Mouse (Mus musculus) lung, postnatal 0 days (tissue): Measurements from ENCODE around the gene Cmtr1. TPM values are rescaled to one million over a fixed set of nuclear protein-coding genes. Genes with fewer than 3 reads are reported as not detected.

ENCODE experiments used
- ATAC-seq: fragments of 200-750 bp; cut with Nextera tagmentation; 2 replicates; pipeline ENCODE4 v1.8.0; 2017; ENCODE audit warnings: moderate library complexity
- DNase-seq: peaks from one replicate; pipeline ENCODE4 v3.0.0-alpha.2; 2016; ENCODE audit warnings: low spot score
- H3K27ac ChIP-seq: fragments of 300-500 bp; sonication (generic); 2 replicates; pipeline ENCODE4 v1.5.1; 2014; ENCODE audit warnings: antibody characterized with exemption, mild to moderate bottlenecking, low read length, mixed read lengths
- H3K27me3 ChIP-seq: fragments of 300-500 bp; sonication (generic); replicated peaks from 2 replicates; pipeline ENCODE4 v1.6.1; 2014; ENCODE audit warnings: low read length, mixed read lengths; ENCODE audit not compliant: insufficient read depth
- H3K36me3 ChIP-seq: fragments of 300-500 bp; sonication (generic); 2 replicates; pipeline ENCODE4 v1.6.1; 2014; ENCODE audit warnings: low read length, mixed read lengths; ENCODE audit not compliant: insufficient read depth
- H3K4me1 ChIP-seq: fragments of 300-500 bp; sonication (generic); 2 replicates; pipeline ENCODE4 v1.6.1; 2014; ENCODE audit warnings: antibody characterized with exemption, low read depth, low read length, mixed read lengths; ENCODE audit not compliant: insufficient read depth
- H3K4me2 ChIP-seq: fragments of 300-500 bp; sonication (generic); replicated peaks from 2 replicates; pipeline ENCODE4 v1.6.1; 2014; ENCODE audit warnings: low read depth, mild to moderate bottlenecking, low read length, moderate library complexity, mixed read lengths
- H3K4me3 ChIP-seq: fragments of 300-500 bp; sonication (generic); 2 replicates; pipeline ENCODE4 v1.5.1; 2014; ENCODE audit warnings: low read depth, low read length
- H3K9ac ChIP-seq: fragments of 300-500 bp; sonication (generic); replicated peaks from 2 replicates; pipeline ENCODE4 v1.6.1; 2014; ENCODE audit warnings: low read depth, mild to moderate bottlenecking
- H3K9me3 ChIP-seq: fragments of 300-500 bp; sonication (generic); 2 replicates; pipeline ENCODE4 v1.6.1; 2016; ENCODE audit warnings: low read length, mixed read lengths
- CTCF ChIP-seq: IDR thresholded peaks from 2 replicates; pipeline ENCODE4 v1.5.1; 2016; ENCODE audit warnings: antibody characterized with exemption, mild to moderate bottlenecking
- EP300 ChIP-seq: IDR thresholded peaks from 2 replicates; pipeline ENCODE4 v1.6.1; 2016; ENCODE audit warnings: antibody characterized with exemption, mild to moderate bottlenecking, control low read depth
- WGBS: fragments of 180-500 bp; shearing (Covaris S2); extraction: QIAGEN DNeasy Blood & Tissue Kit; methylation state at CpG from one replicate; pipeline ENCODE4 v1.1.7; 2014; 5-methylcytosine and 5-hydroxymethylcytosine counted together
- polyA plus RNA-seq: library from polyadenylated mRNA; unstranded; fragments of >200 nt; fragmentation: Nextera tagmentation; extraction: Ambion mirVana; gene quantifications from 2 replicates; pipeline ENCODE4 v1.2.1, GENCODE M21; 2015

The Cmtr1 gene
- polyA plus RNA-seq, 1 experiment from 2014 or later, result 79.6 TPM

- DNase-seq, result no peak
- H3K4me2 ChIP-seq, result no peak overlapping the region
- H3K4me3 ChIP-seq, result no peak overlapping the region
- H3K9ac ChIP-seq, result no peak overlapping the region
- 55% methylated on average over 11 of the region's 11 CpGs for WGBS
- no peaks in the 10 kb centered on the region for H3K27me3 ChIP-seq
- no peak for TF ChIP-seq EP300
- TF ChIP-seq CTCF, result no peak
- H3K36me3 ChIP-seq, result no peaks in the 10 kb centered on the region
- no peak for ATAC-seq
- no peak overlapping the region for H3K27ac ChIP-seq
- no peaks in the 10 kb centered on the region for H3K9me3 ChIP-seq
- H3K4me1 ChIP-seq, result peaks cover 10% of the 10 kb centered on the region; the same call in 1 of the 2 replicates
Observed at GRCm38 (mm10) chr17:29720755-29721365, 60.5 kb downstream of the Cmtr1 start.

- Histone ChIP-seq H3K4me1 (no peaks in the 10 kb centered on the region), H3K9ac (no peak overlapping the region), H3K9me3 (no peaks in the 10 kb centered on the region), H3K27me3 (no peaks in the 10 kb centered on the region), H3K4me3 (no peak overlapping the region), H3K4me2 (no peak overlapping the region), H3K36me3 (no peaks in the 10 kb centered on the region), H3K27ac (no peak overlapping the region)
- DNase-seq, result no peak
- 69% methylated on average over 6 of the region's 6 CpGs for WGBS
- ATAC-seq, result no peak
- TF ChIP-seq EP300 (no peak), CTCF (no peak)
Observed at GRCm38 (mm10) chr17:29724610-29725009, 64.2 kb downstream of the Cmtr1 start.

GRCm38 (mm10) chr17:29725027-29725620 is 64.7 kb downstream of the Cmtr1 start:
- no peak overlapping the region for H3K9ac ChIP-seq
- ATAC-seq, result no peak
- no peak for TF ChIP-seq EP300
- TF ChIP-seq CTCF, result no peak
- WGBS, result 65% methylated on average over 6 of the region's 6 CpGs
- H3K4me1 ChIP-seq, result no peaks in the 10 kb centered on the region
- H3K27ac ChIP-seq, result no peak overlapping the region
- no peaks in the 10 kb centered on the region for H3K9me3 ChIP-seq
- no peak for DNase-seq
- H3K4me3 ChIP-seq, result no peak overlapping the region
- no peak overlapping the region for H3K4me2 ChIP-seq
- H3K36me3 ChIP-seq, result no peaks in the 10 kb centered on the region
- no peaks in the 10 kb centered on the region for H3K27me3 ChIP-seq

GRCm38 (mm10) chr17:29728082-29728481 is 67.7 kb downstream of the Cmtr1 start:
- Histone ChIP-seq H3K27ac (no peak overlapping the region), H3K4me3 (no peak overlapping the region), H3K27me3 (no peaks in the 10 kb centered on the region), H3K4me1 (no peaks in the 10 kb centered on the region), H3K9ac (no peak overlapping the region), H3K4me2 (no peak overlapping the region), H3K36me3 (no peaks in the 10 kb centered on the region), H3K9me3 (no peaks in the 10 kb centered on the region)
- DNase-seq (no peak), ATAC-seq (no peak)
- WGBS, result 52% methylated on average over 7 of the region's 8 CpGs
- peak; percentile 29; the same call in 1 of the 2 replicates for TF ChIP-seq CTCF
- TF ChIP-seq EP300, result no peak

GRCm38 (mm10) chr17:29730510-29731265 is 70.3 kb downstream of the Cmtr1 start:
- DNase-seq, result no peak
- no peak overlapping the region for H3K4me3 ChIP-seq
- ATAC-seq, result peak; percentile 6; the same call in 1 of the 2 replicates
- TF ChIP-seq EP300 (no peak), CTCF (no peak)
- H3K4me2 ChIP-seq, result no peak overlapping the region
- no peaks in the 10 kb centered on the region for H3K9me3 ChIP-seq
- no peaks in the 10 kb centered on the region for H3K4me1 ChIP-seq
- no peaks in the 10 kb centered on the region for H3K36me3 ChIP-seq
- no peak overlapping the region for H3K27ac ChIP-seq
- no peak overlapping the region for H3K9ac ChIP-seq
- 52% methylated on average over 13 of the region's 13 CpGs for WGBS
- no peaks in the 10 kb centered on the region for H3K27me3 ChIP-seq

- DNase-seq, result no peak
- TF ChIP-seq EP300 (no peak), CTCF (no peak)
- H3K4me2 ChIP-seq, result no peak overlapping the region
- H3K4me3 ChIP-seq, result no peak overlapping the region
- no peaks in the 10 kb centered on the region for H3K27me3 ChIP-seq
- WGBS, result 55% methylated on average over 12 of the region's 12 CpGs
- no peaks in the 10 kb centered on the region for H3K9me3 ChIP-seq
- H3K36me3 ChIP-seq, result no peaks in the 10 kb centered on the region
- no peak overlapping the region for H3K9ac ChIP-seq
- no peak for ATAC-seq
- no peak overlapping the region for H3K27ac ChIP-seq
- no peaks in the 10 kb centered on the region for H3K4me1 ChIP-seq
Observed at GRCm38 (mm10) chr17:29731266-29731952, 71.0 kb downstream of the Cmtr1 start.
